Mouse (Mus musculus) liver, embryonic 14.5 days (tissue): ENCODE data around the gene Inhba. TPM values are rescaled to one million over a fixed set of nuclear protein-coding genes. Genes with fewer than 3 reads are reported as not detected.

Experiments
- ATAC-seq: fragments of 200-750 bp; cut with Nextera tagmentation; 2 replicates; pipeline ENCODE4 v1.8.0; 2017; ENCODE audit warnings: moderate number of reproducible peaks, mild to moderate bottlenecking, moderate library complexity; ENCODE audit not compliant: insufficient read depth
- DNase-seq, 3 experiments: peaks; one replicate each; pipeline ENCODE4 v3.0.0-alpha.2; 2012 to 2013; ENCODE audit warnings: low read depth in 3 of 3, low spot score in 3 of 3
- H3K27ac ChIP-seq: fragments of 300-500 bp; sonication (generic); 2 replicates; pipeline ENCODE4 v1.5.1; 2014; ENCODE audit warnings: moderate library complexity, mild to moderate bottlenecking, control low read depth, inconsistent platforms
- H3K27me3 ChIP-seq: fragments of 300-500 bp; sonication (generic); 2 replicates; pipeline ENCODE4 v1.6.1; 2014; ENCODE audit warnings: mild to moderate bottlenecking, low read length, moderate library complexity; ENCODE audit not compliant: control insufficient read depth, insufficient read depth
- H3K36me3 ChIP-seq: fragments of 300-500 bp; sonication (generic); replicated peaks from 2 replicates; pipeline ENCODE4 v1.6.1; 2014; ENCODE audit warnings: low read depth; ENCODE audit not compliant: control insufficient read depth, insufficient read depth
- H3K4me1 ChIP-seq, 2 experiments: fragments of 200-500 bp in 1 of 2; fragments of 300-500 bp in 1 of 2; sonication (generic) in 1 of 2; replicated peaks; 2 replicates each; pipeline ENCODE4 v1.6.1; 2012 to 2014; ENCODE audit warnings: antibody characterized with exemption in 1 of 2, inconsistent platforms in 1 of 2, low read length in 1 of 2; ENCODE audit not compliant: control insufficient read depth in 2 of 2, insufficient read depth in 2 of 2
- H3K4me2 ChIP-seq: fragments of 300-500 bp; sonication (generic); 2 replicates; pipeline ENCODE4 v1.6.1; 2014; ENCODE audit warnings: low read depth, mild to moderate bottlenecking, control low read depth, moderate library complexity
- H3K4me3 ChIP-seq, 2 experiments: fragments of 200-500 bp in 1 of 2; fragments of 300-500 bp in 1 of 2; sonication (generic) in 1 of 2; 2 replicates each; pipeline ENCODE4 v1.5.1; 2012 to 2014; ENCODE audit warnings: low read depth in 2 of 2, low read length in 2 of 2, mild to moderate bottlenecking in 2 of 2, control low read depth in 1 of 2, inconsistent platforms in 1 of 2, moderate library complexity in 1 of 2; ENCODE audit not compliant: insufficient read depth in 1 of 2
- H3K9ac ChIP-seq: fragments of 300-500 bp; sonication (generic); replicated peaks from 2 replicates; pipeline ENCODE4 v1.6.1; 2014; ENCODE audit warnings: mild to moderate bottlenecking, control low read depth, moderate library complexity
- H3K9me3 ChIP-seq: fragments of 300-500 bp; sonication (generic); 2 replicates; pipeline ENCODE4 v1.6.1; 2016; ENCODE audit warnings: low read length, mixed read lengths; ENCODE audit not compliant: control insufficient read depth
- CTCF ChIP-seq: IDR thresholded peaks from 2 replicates; pipeline ENCODE4 v1.5.1; 2016; ENCODE audit warnings: antibody characterized with exemption, low read depth, control low read depth
- EP300 ChIP-seq: IDR thresholded peaks from 2 replicates; pipeline ENCODE4 v1.6.1; 2016; ENCODE audit warnings: antibody characterized with exemption, low read depth
- WGBS: fragments of 180-500 bp; shearing (Covaris S2); extraction: QIAGEN DNeasy Blood & Tissue Kit; methylation state at CpG from one replicate; pipeline ENCODE4 v1.1.7; 2014; ENCODE audit not compliant: insufficient replicate concordance; 5-methylcytosine and 5-hydroxymethylcytosine counted together
- polyA plus RNA-seq, 2 experiments: library from polyadenylated mRNA; depleted of rRNA in 1 of 2; stranded (reverse) in 1 of 2; unstranded in 1 of 2; fragments of >200 nt; fragmentation: Nextera tagmentation in 1 of 2; extraction: Ambion mirVana in 1 of 2; gene quantifications; 2 replicates each; pipeline versions ENCODE4 v1.2.1 to v1.2.3; 2012 to 2014

Inhba gene
- polyA plus RNA-seq, 2 experiments = 0.29 to 0.48 TPM

- ATAC-seq = no peak
These were observed 25.5 kb upstream of the Inhba start for GRCm38 (mm10) chr13:15986172-15986571.

GRCm38 (mm10) chr13:15995314-15995713 is 16.3 kb upstream of the Inhba start:
- no peak for DNase-seq
- H3K36me3 ChIP-seq = no peaks in the 10 kb centered on the region
- ATAC-seq = no peak
- no peaks in the 10 kb centered on the region for H3K9me3 ChIP-seq
- H3K4me1 ChIP-seq = no peaks in the 10 kb centered on the region
- WGBS = 48% methylated on average over 2 of the region's 2 CpGs
- H3K9ac ChIP-seq = no peak overlapping the region
- H3K27ac ChIP-seq = no peak overlapping the region
- no peak for TF ChIP-seq CTCF
- TF ChIP-seq EP300 = no peak
- H3K4me2 ChIP-seq = no peak overlapping the region
- H3K4me3 ChIP-seq = no peak overlapping the region
- H3K27me3 ChIP-seq = no peaks in the 10 kb centered on the region

More at GRCm38 (mm10) chr13:15986172-15986571, 25.5 kb upstream of the Inhba start:
- DNase-seq = no peak
- no peak overlapping the region for H3K4me2 ChIP-seq
- no peaks in the 10 kb centered on the region for H3K36me3 ChIP-seq
- no peaks in the 10 kb centered on the region for H3K9me3 ChIP-seq
- TF ChIP-seq CTCF = no peak
- TF ChIP-seq EP300 = no peak
- no peak overlapping the region for H3K27ac ChIP-seq
- no peaks in the 10 kb centered on the region for H3K27me3 ChIP-seq
- 57% methylated on average over 4 of the region's 4 CpGs for WGBS
- no peaks in the 10 kb centered on the region for H3K4me1 ChIP-seq
- H3K9ac ChIP-seq = no peak overlapping the region
- H3K4me3 ChIP-seq = no peak overlapping the region

GRCm38 (mm10) chr13:16005517-16005916 is 6.1 kb upstream of the Inhba start:
- TF ChIP-seq CTCF (peak; percentile 58), EP300 (no peak)
- Histone ChIP-seq H3K36me3 (no peaks in the 10 kb centered on the region), H3K9ac (no peak overlapping the region), H3K27ac (no peak overlapping the region), H3K9me3 (no peaks in the 10 kb centered on the region), H3K4me2 (no peak overlapping the region), H3K4me3 (no peak overlapping the region), H3K27me3 (no peaks in the 10 kb centered on the region), H3K4me1 (no peaks in the 10 kb centered on the region; a peak in 1 of 4 replicates)
- DNase-seq (no peak), ATAC-seq (no peak)
- WGBS = 9% methylated on average over 4 of the region's 4 CpGs

- no peak for TF ChIP-seq EP300
- no peak for TF ChIP-seq CTCF
- DNase-seq (no peak), ATAC-seq (no peak)
- H3K4me3 ChIP-seq = no peak overlapping the region
- H3K36me3 ChIP-seq = no peaks in the 10 kb centered on the region
- peaks cover 0 to 2% of the 10 kb centered on the region in 2 experiments; a peak in 1 of 4 replicates for H3K4me1 ChIP-seq
- H3K27me3 ChIP-seq = peaks cover 4% of the 10 kb centered on the region
- no peak overlapping the region for H3K27ac ChIP-seq
- no peaks in the 10 kb centered on the region for H3K9me3 ChIP-seq
- H3K9ac ChIP-seq = no peak overlapping the region
- no peak overlapping the region for H3K4me2 ChIP-seq
- 53% methylated on average over 4 of the region's 4 CpGs for WGBS
These were observed 3.9 kb upstream of the Inhba start for GRCm38 (mm10) chr13:16007748-16008147.

GRCm38 (mm10) chr13:16008348-16008747 is 3.3 kb upstream of the Inhba start:
- peaks cover 4% of the 10 kb centered on the region for H3K27me3 ChIP-seq
- ATAC-seq = peak; percentile 66
- DNase-seq = peak; percentile 12 to 17 (median 16)
- peaks cover 0 to 2% of the 10 kb centered on the region in 2 experiments; a peak in 1 of 4 replicates for H3K4me1 ChIP-seq
- no peak overlapping the region for H3K4me3 ChIP-seq
- H3K27ac ChIP-seq = no peak overlapping the region
- no peak for TF ChIP-seq CTCF
- TF ChIP-seq EP300 = no peak
- H3K9me3 ChIP-seq = no peaks in the 10 kb centered on the region
- H3K4me2 ChIP-seq = no peak overlapping the region
- H3K36me3 ChIP-seq = no peaks in the 10 kb centered on the region
- 33% methylated on average over 1 of the region's 1 CpGs for WGBS
- no peak overlapping the region for H3K9ac ChIP-seq
